Mouse (Mus musculus) liver, embryonic 14.5 days (tissue): ENCODE results near the gene Tecta.

Source experiments
- CTCF ChIP-seq: IDR thresholded peaks from 2 replicates; pipeline ENCODE4 v1.5.1; 2016; ENCODE audit warnings: antibody characterized with exemption, low read depth, control low read depth
- EP300 ChIP-seq: IDR thresholded peaks from 2 replicates; pipeline ENCODE4 v1.6.1; 2016; ENCODE audit warnings: antibody characterized with exemption, low read depth

DNA sequence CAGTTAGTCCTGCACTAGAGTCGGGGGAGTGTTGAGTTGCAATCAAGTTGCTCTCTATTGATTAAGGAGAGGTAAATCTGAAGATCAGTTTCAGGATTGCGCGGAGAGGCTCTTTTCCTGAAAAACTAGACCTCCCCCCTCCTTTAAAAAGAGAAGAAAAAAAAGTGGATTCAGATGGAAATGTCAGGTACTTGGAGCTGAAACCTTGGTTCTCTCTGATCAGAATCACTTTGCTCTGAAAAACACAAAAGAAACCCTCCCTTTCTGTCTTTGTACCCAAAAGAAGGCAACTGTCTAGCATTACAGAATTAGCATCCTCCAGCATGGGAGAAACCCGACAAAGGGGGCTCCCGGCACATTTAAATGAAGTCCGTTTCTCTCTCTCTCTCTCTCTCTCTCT lies at the start of gene Tecta:
- TF ChIP-seq CTCF (no peak), EP300 (no peak)
